ENCODE assay signal across 9 mouse cellular contexts in the genomic region with DNA sequence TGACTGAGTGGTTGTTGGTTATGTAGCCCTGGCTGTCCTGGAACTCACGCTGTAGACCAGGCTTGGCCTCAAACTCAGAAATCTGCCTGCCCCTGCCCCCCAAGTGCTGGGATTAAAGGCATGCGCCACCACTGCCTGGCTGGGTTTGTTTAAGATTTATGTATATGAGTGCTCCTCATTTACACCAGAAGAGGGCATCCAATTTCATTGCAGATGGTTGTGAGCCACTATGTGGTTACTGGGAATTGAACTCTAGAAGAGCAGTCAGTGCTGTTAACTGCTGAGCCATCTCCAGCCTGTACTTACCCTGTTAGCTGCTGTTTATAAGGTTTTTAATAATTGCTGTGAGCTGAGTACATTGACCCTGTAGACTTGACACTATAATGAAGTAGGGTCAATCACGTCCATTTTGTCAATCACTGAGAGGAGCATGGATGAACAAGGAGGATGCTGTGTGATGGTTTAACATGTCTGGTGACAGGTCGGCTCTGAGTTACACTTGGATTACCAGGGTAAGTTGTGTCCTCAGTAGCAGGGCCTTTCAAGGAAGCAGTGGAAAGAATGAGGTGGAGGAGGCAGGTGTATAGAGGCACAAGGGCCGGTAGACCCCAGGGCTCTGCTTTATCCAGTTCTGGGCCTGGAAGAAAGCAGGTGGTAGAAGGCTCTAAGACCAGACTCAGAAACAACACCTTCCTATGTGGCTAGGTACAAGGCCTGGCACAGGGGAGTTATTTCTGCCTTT. TPM values are rescaled to one million over a fixed set of nuclear protein-coding genes. Genes with fewer than 3 reads are reported as not detected.
DNase-seq lines count a peak whose midpoint lies in the region; ATAC-seq and TF ChIP-seq lines count a peak whose summit lies in the region.
"Had no signal": no experiment of that assay in that cellular context is flagged by ENCODE, and none has a peak within 500 bp of the region (broad histone marks: within the 10 kb centered on the region; RNA-seq: fewer than 3 reads in every experiment).

No protein-coding gene starts in this region.

- ATAC-seq in heart, embryonic 12.5 days (ENCODE audit: insufficient number of reproducible peaks, low FRiP score), result no peak
- ATAC-seq in midbrain, postnatal 0 days (ENCODE audit: low FRiP score), result no peak
- ATAC-seq in midbrain, embryonic 13.5 days, result no peak

- peak; percentile 54 for TF ChIP-seq CTCF in midbrain, postnatal 0 days (IDR thresholded peaks at IDR 0.05)

- H3K4me1 ChIP-seq in heart, embryonic 12.5 days (replicated peaks), result peaks cover 26% of the 10 kb centered on the region
- H3K4me1 ChIP-seq in midbrain, postnatal 0 days (ENCODE audit: insufficient read depth, low read length), result peaks cover 5% of the 10 kb centered on the region; the same call in 1 of the 2 replicates
- H3K4me1 ChIP-seq in midbrain, embryonic 13.5 days (replicated peaks), result peaks cover 30% of the 10 kb centered on the region

- DNase-seq in heart, postnatal 4 days, result no peak
- DNase-seq in midbrain, postnatal 0 days (ENCODE audit: low spot score), result no peak
- DNase-seq in brain, adult 2 months (ENCODE audit: low read depth, low spot score), result peak; percentile 44
- DNase-seq in yolk sac, embryonic 10.5 days (ENCODE audit: low spot score), result peak; percentile 39
- DNase-seq in testis, postnatal 10 days (ENCODE audit: low spot score), result no peak
- DNase-seq in thymus, adult 18-20 months, result no peak

- no peak overlapping the region for H3K4me2 ChIP-seq in heart, embryonic 12.5 days
- no peak overlapping the region for H3K4me2 ChIP-seq in midbrain, postnatal 0 days (ENCODE audit: low read depth, low read length, poor library complexity, severe bottlenecking)
- H3K4me2 ChIP-seq in midbrain, embryonic 13.5 days (replicated peaks), result no peak overlapping the region
- H3K4me2 ChIP-seq: midbrain, embryonic 12.5 days had no signal

- WGBS in heart, embryonic 12.5 days, result 60% methylated on average over 5 of the region's 5 CpGs
- 44% methylated on average over 5 of the region's 5 CpGs for WGBS in midbrain, postnatal 0 days
- 59% methylated on average over 5 of the region's 5 CpGs for WGBS in midbrain, embryonic 13.5 days

- H3K9ac ChIP-seq in heart, embryonic 12.5 days, result no peak overlapping the region
- H3K9ac ChIP-seq in midbrain, postnatal 0 days (replicated peaks; ENCODE audit: low read length, poor library complexity, severe bottlenecking), result no peak overlapping the region
- H3K9ac ChIP-seq in midbrain, embryonic 13.5 days (replicated peaks), result no peak overlapping the region
- H3K9ac ChIP-seq: midbrain, embryonic 12.5 days had no signal

- H3K27me3 ChIP-seq in heart, embryonic 12.5 days (replicated peaks), result peaks cover 7% of the 10 kb centered on the region; the same call in 1 of the 2 replicates
- H3K27me3 ChIP-seq in midbrain, postnatal 0 days (ENCODE audit: insufficient read depth, low read length), result no peaks in the 10 kb centered on the region
- H3K27me3 ChIP-seq in midbrain, embryonic 13.5 days, result no peaks in the 10 kb centered on the region

- H3K4me3 ChIP-seq in heart, embryonic 12.5 days, result no peak overlapping the region
- H3K4me3 ChIP-seq in midbrain, postnatal 0 days (ENCODE audit: low read depth, low read length), result no peak overlapping the region
- no peak overlapping the region for H3K4me3 ChIP-seq in midbrain, embryonic 13.5 days (replicated peaks)
- H3K4me3 ChIP-seq: midbrain, embryonic 12.5 days had no signal

- H3K27ac ChIP-seq in heart, embryonic 12.5 days (ENCODE audit: poor library complexity, severe bottlenecking), result peak overlapping the region; percentile 3; the same call in 1 of the 2 replicates
- H3K27ac ChIP-seq in midbrain, postnatal 0 days (ENCODE audit: low read depth, low read length), result no peak overlapping the region
- H3K27ac ChIP-seq in midbrain, embryonic 13.5 days, result no peak overlapping the region
- H3K27ac ChIP-seq: midbrain, embryonic 12.5 days had no signal

- peaks cover 34% of the 10 kb centered on the region for H3K36me3 ChIP-seq in heart, embryonic 12.5 days
- peaks cover 23% of the 10 kb centered on the region for H3K36me3 ChIP-seq in midbrain, postnatal 0 days (ENCODE audit: insufficient read depth, low read length)
- peaks cover 33% of the 10 kb centered on the region for H3K36me3 ChIP-seq in midbrain, embryonic 13.5 days

- no peaks in the 10 kb centered on the region for H3K9me3 ChIP-seq in heart, embryonic 12.5 days (replicated peaks)
- H3K9me3 ChIP-seq in midbrain, postnatal 0 days (ENCODE audit: low read length), result no peaks in the 10 kb centered on the region
- H3K9me3 ChIP-seq in midbrain, embryonic 13.5 days, result no peaks in the 10 kb centered on the region
- H3K9me3 ChIP-seq: midbrain, embryonic 12.5 days had no signal

RNA-seq across cellular contexts. Expression of a gene that starts 4.4 kb away (rescaled TPM):
- 654 and 675 TPM in 2 replicates for polyA plus RNA-seq in heart, embryonic 12.5 days (2016; fragmentation: Nextera tagmentation; extraction: Ambion mirVana)
- 100 to 1,000 TPM; 795 to 849 TPM for total RNA-seq in heart, postnatal 4 days (2021)
- total RNA-seq in midbrain, postnatal 0 days (2014; rRNA removed), result 597 and 686 TPM in 2 replicates
- polyA plus RNA-seq in midbrain, postnatal 0 days (2015; fragmentation: Nextera tagmentation; extraction: Ambion mirVana), result 591 and 620 TPM in 2 replicates
- 699 and 710 TPM in 2 replicates for polyA plus RNA-seq in midbrain, embryonic 13.5 days (2015; fragmentation: Nextera tagmentation; extraction: Ambion mirVana)

RNA-seq across cellular contexts. Expression of a gene that starts 8.0 kb away (rescaled TPM):
- 6.1 and 8.5 TPM in 2 replicates for polyA plus RNA-seq in heart, embryonic 12.5 days (2016; fragmentation: Nextera tagmentation; extraction: Ambion mirVana)
- total RNA-seq in heart, postnatal 4 days (2021), result 1 to 10 TPM; 7.4 to 7.5 TPM
- total RNA-seq in midbrain, postnatal 0 days (2014; rRNA removed), result 89.1 and 96.4 TPM in 2 replicates
- 61.1 and 63.2 TPM in 2 replicates for polyA plus RNA-seq in midbrain, postnatal 0 days (2015; fragmentation: Nextera tagmentation; extraction: Ambion mirVana)
- polyA plus RNA-seq in midbrain, embryonic 13.5 days (2015; fragmentation: Nextera tagmentation; extraction: Ambion mirVana), result 49.8 and 51.8 TPM in 2 replicates

RNA-seq across cellular contexts. Expression of a gene that starts 22.4 kb away (rescaled TPM):
- polyA plus RNA-seq in heart, embryonic 12.5 days (2016; fragmentation: Nextera tagmentation; extraction: Ambion mirVana), result 0.47 and 0.63 TPM in 2 replicates
- under 1 TPM; 0.64 to 0.81 TPM for total RNA-seq in heart, postnatal 4 days (2021)
- 4.4 and 8.3 TPM in 2 replicates for total RNA-seq in midbrain, postnatal 0 days (2014; rRNA removed)
- 3.5 and 4.1 TPM in 2 replicates for polyA plus RNA-seq in midbrain, postnatal 0 days (2015; fragmentation: Nextera tagmentation; extraction: Ambion mirVana)
- 1.6 and 1.7 TPM in 2 replicates for polyA plus RNA-seq in midbrain, embryonic 13.5 days (2015; fragmentation: Nextera tagmentation; extraction: Ambion mirVana)

RNA-seq across cellular contexts. Expression of a gene that starts 34.9 kb away (rescaled TPM):
- 3.4 and 3.9 TPM in 2 replicates for polyA plus RNA-seq in heart, embryonic 12.5 days (2016; fragmentation: Nextera tagmentation; extraction: Ambion mirVana)
- 1 to 10 TPM; 1.6 TPM for total RNA-seq in heart, postnatal 4 days (2021)
- 1.1 and 2.9 TPM in 2 replicates for total RNA-seq in midbrain, postnatal 0 days (2014; rRNA removed)
- polyA plus RNA-seq in midbrain, postnatal 0 days (2015; fragmentation: Nextera tagmentation; extraction: Ambion mirVana), result 2.9 and 4.5 TPM in 2 replicates
- 8.0 and 10.5 TPM in 2 replicates for polyA plus RNA-seq in midbrain, embryonic 13.5 days (2015; fragmentation: Nextera tagmentation; extraction: Ambion mirVana)

RNA-seq across cellular contexts. Expression of a gene that starts 44.6 kb away (rescaled TPM):
- polyA plus RNA-seq in heart, embryonic 12.5 days (2016; fragmentation: Nextera tagmentation; extraction: Ambion mirVana), result 0.31 TPM in 1 of 2 replicates, not detected in the other
- total RNA-seq in heart, postnatal 4 days (2021), result 1 to 10 TPM; 3.4 to 4.2 TPM
- total RNA-seq in midbrain, postnatal 0 days (2014; rRNA removed), result 2.4 and 3.1 TPM in 2 replicates
- polyA plus RNA-seq in midbrain, postnatal 0 days (2015; fragmentation: Nextera tagmentation; extraction: Ambion mirVana), result 4.9 and 5.6 TPM in 2 replicates
- polyA plus RNA-seq in midbrain, embryonic 13.5 days (2015; fragmentation: Nextera tagmentation; extraction: Ambion mirVana), result 0.38 and 0.63 TPM in 2 replicates

Comparison
In these comparisons a context has a peak if more than half of its experiments do, and no peak if none do; other contexts are left out.
1. DNase-seq: peak in brain, adult 2 months (single experiment) and yolk sac, embryonic 10.5 days (single experiment); none in heart, postnatal 4 days (single experiment), midbrain, postnatal 0 days (single experiment), testis, postnatal 10 days (single experiment) and thymus, adult 18-20 months (0 of 2).